Mouse (Mus musculus): ENCODE measurements around the gene Smarca2. TPM values are rescaled to one million over a fixed set of nuclear protein-coding genes. Genes with fewer than 3 reads are reported as not detected.

Smarca2 gene
- total RNA-seq, 2 experiments from 2014 or later, result 204 to 221 TPM

DNA sequence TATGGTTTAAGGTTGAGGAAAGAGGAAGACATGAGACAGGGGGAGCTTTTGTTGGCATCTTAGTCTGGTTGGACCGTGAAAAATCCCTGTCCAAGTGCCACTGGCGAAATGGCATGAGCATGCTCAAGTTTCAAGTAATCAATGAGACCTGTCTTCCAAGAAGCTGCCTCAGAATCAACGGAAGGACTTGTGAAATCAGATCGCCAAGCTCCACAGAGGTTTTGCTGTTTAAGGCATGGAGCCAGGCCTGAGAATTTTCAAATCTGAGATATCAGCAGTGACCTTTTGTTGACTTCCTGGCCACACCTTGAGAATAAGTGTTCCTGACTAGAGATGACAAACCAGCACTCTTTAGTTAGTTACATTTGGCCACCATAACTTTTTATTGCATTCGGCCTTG, 183.6 kb downstream of the Smarca2 start:
- Histone ChIP-seq H3K27ac (no peak overlapping the region), H3K4me3 (no peak overlapping the region)
- DNase-seq (ENCODE audit: low spot score in 2 of 2), result no peak
- TF ChIP-seq CTCF (conservative IDR thresholded peaks at IDR 0.05), result no peak

DNA sequence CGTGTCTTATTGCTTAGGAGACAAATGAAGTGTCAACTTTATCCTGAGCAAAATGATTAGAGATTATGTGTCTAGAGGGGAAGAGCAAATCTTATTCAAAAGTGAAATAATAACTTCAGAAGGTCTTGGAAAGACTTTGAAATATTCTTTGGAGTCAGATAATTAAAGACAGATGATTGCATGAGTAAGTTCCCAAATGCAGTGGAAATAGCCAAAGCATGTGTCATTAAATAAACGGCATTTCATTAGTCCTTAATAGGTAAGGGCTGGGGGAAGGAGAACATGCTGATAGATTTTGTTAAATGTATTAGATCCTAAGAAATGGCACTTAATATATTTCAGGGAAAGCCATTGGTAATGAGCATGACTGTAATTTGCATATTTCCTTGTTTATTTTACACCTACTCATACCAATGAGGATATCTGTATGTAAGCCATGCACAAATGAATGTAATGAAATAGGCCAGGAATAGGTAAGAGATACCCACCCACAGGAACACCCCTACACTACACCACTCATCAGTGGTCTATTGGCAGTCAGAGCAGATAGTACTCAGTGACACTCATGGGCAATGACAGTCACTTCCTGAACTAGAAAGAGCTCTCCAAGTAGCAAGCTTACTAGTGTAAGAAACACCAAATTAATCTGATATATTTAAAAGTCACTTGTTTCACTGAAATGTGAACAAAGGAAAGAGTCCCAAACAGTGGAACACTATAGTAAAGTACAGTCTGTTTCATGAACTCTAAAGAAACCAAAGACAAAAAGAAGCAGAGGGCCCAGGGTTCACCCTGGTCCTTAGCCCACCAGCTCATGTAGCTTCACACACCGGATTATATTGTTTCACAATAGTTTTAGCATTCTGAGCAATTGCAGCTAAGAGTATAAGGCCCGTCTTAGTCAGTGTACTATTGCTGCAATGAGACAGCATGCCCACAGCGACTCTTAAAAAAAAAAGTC, 185.8 kb downstream of the Smarca2 start:
- DNase-seq (ENCODE audit: low spot score in 2 of 2), result no peak
- H3K27ac ChIP-seq, result no peak overlapping the region
- no peak overlapping the region for H3K4me3 ChIP-seq
- TF ChIP-seq CTCF (conservative IDR thresholded peaks at IDR 0.05), result no peak

GRCm38 (mm10) chr19:26794315-26794714, 189.5 kb downstream of the Smarca2 start:
- TF ChIP-seq CTCF (conservative IDR thresholded peaks at IDR 0.05), result 0 out of 2 replicates have a peak, but pooled peaks have one; percentile 14
- no peak overlapping the region for H3K27ac ChIP-seq
- DNase-seq (ENCODE audit: low spot score in 2 of 2), result no peak
- H3K4me3 ChIP-seq, result no peak overlapping the region

- no peak for TF ChIP-seq CTCF (conservative IDR thresholded peaks at IDR 0.05)
- Histone ChIP-seq H3K4me3 (no peak overlapping the region), H3K27ac (peak overlapping the region; percentile 57)
- DNase-seq (ENCODE audit: low spot score in 2 of 2), result no peak
These were observed 191.2 kb downstream of the Smarca2 start for GRCm38 (mm10) chr19:26796006-26796405.

GRCm38 (mm10) chr19:26804401-26804800, 199.6 kb downstream of the Smarca2 start:
- H3K4me3 ChIP-seq, result no peak overlapping the region
- no peak overlapping the region for H3K27ac ChIP-seq
- DNase-seq (ENCODE audit: low spot score in 2 of 2), result no peak
- TF ChIP-seq CTCF (conservative IDR thresholded peaks at IDR 0.05), result no peak

DNA sequence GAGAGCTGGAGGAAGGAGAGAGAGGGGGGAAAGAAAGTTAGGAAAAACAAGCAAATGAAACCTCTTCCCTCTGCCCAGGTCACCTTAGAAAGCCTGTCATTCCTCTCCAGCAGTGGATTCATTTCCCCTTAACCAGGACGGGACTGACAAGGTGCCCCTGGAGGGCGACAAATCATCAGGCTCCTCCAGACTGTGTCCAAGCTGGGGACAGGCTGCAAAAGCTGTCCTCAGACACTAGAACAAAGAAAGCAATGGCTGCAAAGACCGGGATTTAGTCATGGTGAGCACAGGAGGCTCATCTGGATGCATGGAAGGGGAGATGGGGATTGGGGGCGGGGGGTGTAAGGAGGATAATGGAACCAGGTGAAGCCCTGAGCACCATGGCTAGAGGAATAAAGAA, 209.8 kb downstream of the Smarca2 start:
- Histone ChIP-seq H3K27ac (no peak overlapping the region), H3K4me3 (no peak overlapping the region)
- peak; percentile 53 for TF ChIP-seq CTCF (conservative IDR thresholded peaks at IDR 0.05)
- DNase-seq (ENCODE audit: low spot score in 2 of 2), result no peak

DNA sequence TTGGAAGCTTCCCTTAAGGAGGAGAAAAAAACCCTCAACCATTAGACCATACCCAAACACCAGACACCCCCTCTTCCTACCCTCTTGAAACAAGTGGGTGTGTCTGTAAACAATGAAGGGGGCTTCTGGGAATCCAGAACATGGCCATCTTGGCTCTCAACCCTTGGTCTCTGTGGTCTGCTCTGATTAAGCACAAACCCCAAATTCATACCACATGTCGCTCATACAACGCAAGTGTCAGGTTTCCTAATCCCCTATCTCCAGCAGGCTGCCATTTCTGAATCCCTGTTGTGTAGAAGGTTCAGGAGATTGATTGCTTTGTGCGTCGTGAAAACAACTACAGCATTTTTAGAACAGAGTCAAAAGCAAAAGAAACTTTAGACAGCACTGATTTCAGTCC, 213.1 kb downstream of the Smarca2 start:
- no peak for DNase-seq (ENCODE audit: low spot score in 2 of 2)
- no peak for TF ChIP-seq CTCF (conservative IDR thresholded peaks at IDR 0.05)
- no peak overlapping the region for H3K4me3 ChIP-seq
- H3K27ac ChIP-seq, result no peak overlapping the region
